22 mouse cellular contexts compared by ENCODE assay signal in genomic region chr9:61289117-61289516, GRCm38 (mm10).
"Had no signal": no experiment of that assay in that cellular context is flagged by ENCODE, and none has a peak within 500 bp of the region (broad histone marks: within the 10 kb centered on the region; RNA-seq: fewer than 3 reads in every experiment).

No protein-coding gene starts in this region.

- DNase-seq: gastrocnemius, adult 2 months; gastrocnemius, postnatal 10 days; gastrocnemius, postnatal 25 days; heart, postnatal 14 days; liver; liver, embryonic 13.5 days had no signal

- ATAC-seq: hindbrain, embryonic 16.5 days; inflammation-experienced regulatory T-cells, adult 6 months; intestine, embryonic 15.5 days; intestine, postnatal 0 days had no signal

- H3K4me3 ChIP-seq: gastrocnemius, adult 2 months; heart, embryonic 10.5 days; heart, embryonic 13.5 days; heart, embryonic 15.5 days; hindbrain, embryonic 10.5 days; hindbrain, embryonic 12.5 days; intestine, embryonic 15.5 days; kidney, embryonic 15.5 days; layer of hippocampus, adult 2 months; left cerebral cortex, adult 2 months; limb, embryonic 10.5 days; limb, embryonic 12.5 days; liver, embryonic 13.5 days had no signal

- H3K9me3 ChIP-seq: heart, embryonic 10.5 days; heart, embryonic 15.5 days; intestine, embryonic 15.5 days; limb, embryonic 10.5 days; liver, embryonic 13.5 days had no signal

- H3K4me2 ChIP-seq: heart, embryonic 13.5 days; heart, embryonic 15.5 days; hindbrain, embryonic 12.5 days; hindbrain, embryonic 14.5 days; intestine, embryonic 15.5 days; kidney, embryonic 15.5 days; limb, embryonic 12.5 days; liver, embryonic 11.5 days; liver, embryonic 13.5 days had no signal

- H3K36me3 ChIP-seq: heart, embryonic 10.5 days; heart, embryonic 13.5 days; heart, embryonic 15.5 days; hindbrain, embryonic 10.5 days; hindbrain, embryonic 12.5 days; intestine, embryonic 15.5 days; kidney, embryonic 15.5 days; limb, embryonic 10.5 days; limb, embryonic 12.5 days; liver, embryonic 13.5 days had no signal

- H3K27ac ChIP-seq: gastrocnemius, adult 2 months; heart, embryonic 10.5 days; heart, embryonic 13.5 days; heart, embryonic 15.5 days; hindbrain, embryonic 12.5 days; hindbrain, embryonic 14.5 days; intestine, embryonic 15.5 days; kidney, embryonic 15.5 days; layer of hippocampus, adult 2 months; left cerebral cortex, adult 2 months; limb, embryonic 10.5 days; limb, embryonic 12.5 days; liver, embryonic 13.5 days had no signal

- H3K27me3 ChIP-seq: intestine, embryonic 15.5 days had no signal

- H3K9ac ChIP-seq: heart, embryonic 13.5 days; heart, embryonic 15.5 days; hindbrain, embryonic 12.5 days; hindbrain, embryonic 14.5 days; intestine, embryonic 15.5 days; kidney, embryonic 15.5 days; limb, embryonic 12.5 days; liver, embryonic 13.5 days had no signal

- H3K4me1 ChIP-seq: heart, embryonic 13.5 days; liver, embryonic 13.5 days had no signal
